Mouse (Mus musculus) gastrocnemius, adult 2 months (tissue): ENCODE data around the gene Tectb. TPM values are rescaled to one million over a fixed set of nuclear protein-coding genes. Genes with fewer than 3 reads are reported as not detected.

Experiments used
- DNase-seq: peaks from one replicate; pipeline ENCODE4 v3.0.0; 2022
- H3K27ac ChIP-seq: fragments of 200-600 bp; 2 replicates; pipeline ENCODE4 v1.8.1; 2022; ENCODE audit warnings: mild to moderate bottlenecking
- H3K4me3 ChIP-seq: fragments of 200-600 bp; 2 replicates; pipeline ENCODE4 v1.8.1; 2022; ENCODE audit warnings: mild to moderate bottlenecking, moderate library complexity
- CTCF ChIP-seq: fragments of 200-600 bp; IDR thresholded peaks from 2 replicates; pipeline ENCODE4 v1.8.1; 2022; ENCODE audit warnings: antibody characterized with exemption, mild to moderate bottlenecking, moderate library complexity
- intact Hi-C: fragments of 180-260 bp; cut with DNase I; formaldehyde crosslinking; loops from one replicate; pipeline ENCODE4 v1.15.1; 2025
- long read RNA-seq, 2 experiments: library from polyadenylated mRNA; stranded (forward); transcript quantifications; one replicate each; pipeline ENCODE4 v2.0.0; 2021
- total RNA-seq, 2 experiments: library from RNA; stranded (reverse); gene quantifications; 2 replicates each; pipeline ENCODE4 v1.2.3; 2021

Gene Tectb
- total RNA-seq: not detected
- long read RNA-seq, experiment 1: 0 reads
- long read RNA-seq, experiment 2: 0 reads

GRCm38 (mm10) chr19:55180433-55180832 lies at the start of gene Tectb:
Gene Tectb (plus strand): TSS chr19:55180733.
- H3K4me3 ChIP-seq: no peak within 1 kb of the TSS
- no peak for TF ChIP-seq CTCF
- no peak within 1 kb of the TSS for H3K27ac ChIP-seq
- no peak for DNase-seq
- intact Hi-C loops: no loop called here

GRCm38 (mm10) chr19:55131747-55132146 lies 48.8 kb upstream of the Tectb start:
- no peak for TF ChIP-seq CTCF
- no peak overlapping the region for H3K4me3 ChIP-seq
- no peak overlapping the region for H3K27ac ChIP-seq
- no peak for DNase-seq
- intact Hi-C loops: no loop called here

GRCm38 (mm10) chr19:55132476-55132875 lies 48.1 kb upstream of the Tectb start:
- TF ChIP-seq CTCF: no peak
- intact Hi-C loops: no loop called here
- Histone ChIP-seq H3K27ac (no peak overlapping the region), H3K4me3 (no peak overlapping the region)
- DNase-seq: no peak

- TF ChIP-seq CTCF: no peak
- intact Hi-C loops: no loop called here
- Histone ChIP-seq H3K27ac (no peak overlapping the region), H3K4me3 (no peak overlapping the region)
- DNase-seq: no peak
Observed at GRCm38 (mm10) chr19:55134521-55134920, 46.0 kb upstream of the Tectb start.

GRCm38 (mm10) chr19:55135918-55136317 lies 44.6 kb upstream of the Tectb start:
- Histone ChIP-seq H3K4me3 (no peak overlapping the region), H3K27ac (no peak overlapping the region)
- DNase-seq: no peak
- intact Hi-C loops: no loop called here
- no peak for TF ChIP-seq CTCF

- intact Hi-C loops: no loop called here
- TF ChIP-seq CTCF: no peak
- no peak overlapping the region for H3K27ac ChIP-seq
- H3K4me3 ChIP-seq: no peak overlapping the region
- peak; percentile 53 for DNase-seq
Observed at GRCm38 (mm10) chr19:55136693-55137427, 43.7 kb upstream of the Tectb start.

GRCm38 (mm10) chr19:55137884-55138283 lies 42.6 kb upstream of the Tectb start:
- DNase-seq: no peak
- Histone ChIP-seq H3K27ac (no peak overlapping the region), H3K4me3 (no peak overlapping the region)
- TF ChIP-seq CTCF: no peak
- intact Hi-C loops: no loop called here

- no peak for DNase-seq
- no peak for TF ChIP-seq CTCF
- intact Hi-C loops: no loop called here
- Histone ChIP-seq H3K27ac (no peak overlapping the region), H3K4me3 (no peak overlapping the region)
Observed at GRCm38 (mm10) chr19:55138506-55138905, 42.0 kb upstream of the Tectb start.

- DNase-seq: no peak
- no peak overlapping the region for H3K4me3 ChIP-seq
- intact Hi-C loops: no loop called here
- no peak overlapping the region for H3K27ac ChIP-seq
- no peak for TF ChIP-seq CTCF
Observed at GRCm38 (mm10) chr19:55139301-55139700, 41.2 kb upstream of the Tectb start.

GRCm38 (mm10) chr19:55143391-55144300 lies 36.9 kb upstream of the Tectb start:
- intact Hi-C loops: no loop called here
- no peak for TF ChIP-seq CTCF
- H3K27ac ChIP-seq: no peak overlapping the region
- DNase-seq: no peak
- H3K4me3 ChIP-seq: no peak overlapping the region

- TF ChIP-seq CTCF: no peak
- Histone ChIP-seq H3K27ac (no peak overlapping the region), H3K4me3 (no peak overlapping the region)
- DNase-seq: no peak
- intact Hi-C loops: no loop called here
Observed at GRCm38 (mm10) chr19:55144691-55145090, 35.8 kb upstream of the Tectb start.

GRCm38 (mm10) chr19:55145136-55145535 lies 35.4 kb upstream of the Tectb start:
- Histone ChIP-seq H3K27ac (no peak overlapping the region), H3K4me3 (no peak overlapping the region)
- DNase-seq: no peak
- no peak for TF ChIP-seq CTCF
- intact Hi-C loops: no loop called here

- intact Hi-C loops: no loop called here
- no peak for TF ChIP-seq CTCF
- DNase-seq: no peak
- no peak overlapping the region for H3K4me3 ChIP-seq
- no peak overlapping the region for H3K27ac ChIP-seq
Observed at GRCm38 (mm10) chr19:55147568-55147967, 33.0 kb upstream of the Tectb start.

GRCm38 (mm10) chr19:55148109-55148508 lies 32.4 kb upstream of the Tectb start:
- Histone ChIP-seq H3K27ac (no peak overlapping the region), H3K4me3 (no peak overlapping the region)
- intact Hi-C loops: no loop called here
- no peak for DNase-seq
- TF ChIP-seq CTCF: no peak
